8 mouse cellular contexts compared by ENCODE assay signal in the genomic region with DNA sequence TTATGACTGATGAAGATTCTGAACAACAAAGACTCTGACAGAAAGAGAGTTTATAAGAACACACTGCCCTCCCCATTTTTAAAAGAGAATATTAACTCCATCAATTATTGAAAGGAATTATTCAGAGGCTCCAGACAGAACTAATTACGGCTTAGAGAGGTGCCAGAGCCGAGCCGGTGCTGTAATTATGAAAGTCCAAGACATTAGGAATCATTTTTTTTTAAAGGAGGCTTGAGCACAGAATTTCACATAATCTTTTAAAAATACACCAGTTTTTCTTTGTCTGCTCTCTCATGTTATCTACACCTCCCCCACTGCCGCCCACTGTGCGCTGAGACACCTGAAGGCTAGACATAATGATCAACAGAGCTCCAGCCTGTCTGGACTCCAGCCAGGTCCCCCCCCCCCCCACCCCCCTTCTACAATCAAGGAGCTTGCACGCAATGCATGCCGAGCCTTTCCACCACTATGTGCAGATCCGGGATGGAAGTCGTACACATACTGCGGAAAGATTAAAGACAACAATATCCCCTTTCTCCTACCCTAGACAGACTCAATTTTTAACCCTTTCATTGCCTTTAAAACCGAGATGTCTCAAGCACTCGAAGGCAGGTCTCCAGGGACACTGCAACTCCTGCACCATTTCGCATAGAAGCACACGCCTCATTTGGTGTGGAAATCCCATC.
DNase-seq lines count a peak whose midpoint lies in the region; ATAC-seq and TF ChIP-seq lines count a peak whose summit lies in the region.

No protein-coding gene starts in this region.

- no peak for TF ChIP-seq CTCF in embryonic fibroblast, embryonic 13.5 days (IDR thresholded peaks at IDR 0.05; ENCODE audit: borderline replicate concordance, insufficient read depth, low read length)
- no peak for TF ChIP-seq CTCF in layer of hippocampus, adult 2 months (conservative IDR thresholded peaks at IDR 0.05)

- no peak for TF ChIP-seq POLR2A in embryonic fibroblast, embryonic 13.5 days (IDR thresholded peaks at IDR 0.05; ENCODE audit: low read depth, low read length)

- H3K27me3 ChIP-seq in lung, embryonic 15.5 days, result no peaks in the 10 kb centered on the region
- H3K27me3 ChIP-seq in neural tube, embryonic 15.5 days (replicated peaks), result no peaks in the 10 kb centered on the region

- DNase-seq in CD4-positive helper T cell, adult 2 months (ENCODE audit: low read depth, low spot score), result peak; percentile 37
- DNase-seq in brain, embryonic 18.5 days (ENCODE audit: low read depth, low spot score), result peak; percentile 66
- DNase-seq in heart, postnatal 36 days, result peak; percentile 31 to 58
- no peak for DNase-seq in layer of hippocampus, adult 2 months (ENCODE audit: low spot score in 2 of 2)
- peak; percentile 5 to 14 for DNase-seq in urinary bladder, postnatal 36 days (ENCODE audit: low spot score in 2 of 2)

- peak overlapping the region; percentile 81 for H3K27ac ChIP-seq in embryonic fibroblast, embryonic 13.5 days (ENCODE audit: insufficient read depth, low read length)
- peak overlapping the region; percentile 91 for H3K27ac ChIP-seq in layer of hippocampus, adult 2 months
- H3K27ac ChIP-seq in lung, embryonic 15.5 days, result peak overlapping the region; percentile 94
- peak overlapping the region; percentile 93 for H3K27ac ChIP-seq in neural tube, embryonic 15.5 days (replicated peaks)

- peak overlapping the region; percentile 74 for H3K4me3 ChIP-seq in embryonic fibroblast, embryonic 13.5 days (ENCODE audit: insufficient read depth, low read length)
- H3K4me3 ChIP-seq in layer of hippocampus, adult 2 months, result peak overlapping the region; percentile 65
- peak overlapping the region; percentile 62 for H3K4me3 ChIP-seq in lung, embryonic 15.5 days
- H3K4me3 ChIP-seq in neural tube, embryonic 15.5 days (replicated peaks), result peak overlapping the region; percentile 61

- H3K36me3 ChIP-seq in lung, embryonic 15.5 days, result no peaks in the 10 kb centered on the region
- H3K36me3 ChIP-seq in neural tube, embryonic 15.5 days, result no peaks in the 10 kb centered on the region

- peaks cover 3% of the 10 kb centered on the region; the same call in 1 of the 2 replicates for H3K4me1 ChIP-seq in embryonic fibroblast, embryonic 13.5 days (ENCODE audit: control insufficient read depth, insufficient read depth, low read length)
- H3K4me1 ChIP-seq in lung, embryonic 15.5 days, result peaks cover 16% of the 10 kb centered on the region
- peaks cover 14% of the 10 kb centered on the region for H3K4me1 ChIP-seq in neural tube, embryonic 15.5 days

- H3K9ac ChIP-seq in lung, embryonic 15.5 days, result peak overlapping the region; percentile 68
- peak overlapping the region; percentile 71 for H3K9ac ChIP-seq in neural tube, embryonic 15.5 days (replicated peaks)

- H3K9me3 ChIP-seq in lung, embryonic 15.5 days, result no peaks in the 10 kb centered on the region
- H3K9me3 ChIP-seq in neural tube, embryonic 15.5 days (replicated peaks), result no peaks in the 10 kb centered on the region

- peak; percentile 80 for ATAC-seq in lung, embryonic 15.5 days (ENCODE audit: borderline replicate concordance, extremely low read depth, low FRiP score, low TSS enrichment)
- peak; percentile 83 for ATAC-seq in neural tube, embryonic 15.5 days (ENCODE audit: low FRiP score)

- whole genome bisulfite sequencing in lung, embryonic 15.5 days, result 1% methylated on average over 14 of the region's 14 CpGs
- under 1% methylated on average over 14 of the region's 14 CpGs for WGBS in neural tube, embryonic 15.5 days

- intact Hi-C loops in heart, postnatal 36 days (cut with DNase I), result loop anchor here (2.0 to 5.0 kb wide), 4 partner anchors 27 to 308 kb away; no protein-coding TSS in a partner anchor

- peak overlapping the region; percentile 63 for H3K4me2 ChIP-seq in lung, embryonic 15.5 days
- H3K4me2 ChIP-seq in neural tube, embryonic 15.5 days, result peak overlapping the region; percentile 69

Comparison
In these comparisons a context has a peak if more than half of its experiments do, and no peak if none do; other contexts are left out.
1. DNase-seq: peak in CD4-positive helper T cell, adult 2 months (single experiment), brain, embryonic 18.5 days (single experiment), heart, postnatal 36 days (2 of 2) and urinary bladder, postnatal 36 days (2 of 2); none in layer of hippocampus, adult 2 months (0 of 2).
2. Peak in every context shown above with its lines, with median percentiles within 50 percentile points of each other: H3K27ac ChIP-seq and H3K4me3 ChIP-seq.